Mouse (Mus musculus) intestine, embryonic 16.5 days (tissue): ENCODE results near the gene Ankrd33b. TPM values are rescaled to one million over a fixed set of nuclear protein-coding genes. Genes with fewer than 3 reads are reported as not detected.

Experiments
- ATAC-seq: fragments of 200-750 bp; cut with Nextera tagmentation; 2 replicates; pipeline ENCODE4 v1.8.0; 2017; ENCODE audit warnings: moderate TSS enrichment, moderate library complexity
- H3K27ac ChIP-seq: fragments of 300-500 bp; sonication (generic); 2 replicates; pipeline ENCODE4 v1.5.1; 2014; ENCODE audit warnings: mild to moderate bottlenecking, low read length
- H3K27me3 ChIP-seq: fragments of 300-500 bp; sonication (generic); replicated peaks from 2 replicates; pipeline ENCODE4 v1.6.1; 2014; ENCODE audit warnings: low read length, control low read depth, mixed read lengths; ENCODE audit not compliant: control insufficient read depth, insufficient read depth
- H3K36me3 ChIP-seq: fragments of 300-500 bp; sonication (generic); 2 replicates; pipeline ENCODE4 v1.6.1; 2014; ENCODE audit warnings: low read length, control low read depth; ENCODE audit not compliant: control insufficient read depth, insufficient read depth
- H3K4me1 ChIP-seq: fragments of 300-500 bp; sonication (generic); 2 replicates; pipeline ENCODE4 v1.6.1; 2014; ENCODE audit warnings: low read length, control low read depth, mixed read lengths; ENCODE audit not compliant: control insufficient read depth, insufficient read depth
- H3K4me2 ChIP-seq: fragments of 300-500 bp; sonication (generic); 2 replicates; pipeline ENCODE4 v1.6.1; 2014; ENCODE audit warnings: low read depth, low read length, control low read depth
- H3K4me3 ChIP-seq: fragments of 300-500 bp; sonication (generic); 2 replicates; pipeline ENCODE4 v1.5.1; 2014; ENCODE audit warnings: mild to moderate bottlenecking, low read length
- H3K9ac ChIP-seq: fragments of 300-500 bp; sonication (generic); 2 replicates; pipeline ENCODE4 v1.6.1; 2014; ENCODE audit warnings: low read depth, low read length
- H3K9me3 ChIP-seq: fragments of 300-500 bp; sonication (generic); 2 replicates; pipeline ENCODE4 v1.6.1; 2016; ENCODE audit warnings: low read length, control low read depth; ENCODE audit not compliant: control insufficient read depth
- WGBS: fragments of 180-500 bp; shearing (Covaris S2); extraction: QIAGEN DNeasy Blood & Tissue Kit; methylation state at CpG from one replicate; pipeline ENCODE4 v1.1.7; 2014; 5-methylcytosine and 5-hydroxymethylcytosine counted together
- polyA plus RNA-seq: library from polyadenylated mRNA; unstranded; fragments of >200 nt; fragmentation: Nextera tagmentation; extraction: Ambion mirVana; gene quantifications from 2 replicates; pipeline ENCODE4 v1.2.1, GENCODE M21; 2015

Ankrd33b gene
- polyA plus RNA-seq, 1 experiment from 2014 or later = 0.76 TPM

GRCm38 (mm10) chr15:31334829-31335228 is 32.7 kb downstream of the Ankrd33b start:
- WGBS = 92% methylated on average over 5 of the region's 5 CpGs
- Histone ChIP-seq H3K4me1 (no peaks in the 10 kb centered on the region), H3K9me3 (no peaks in the 10 kb centered on the region), H3K27me3 (no peaks in the 10 kb centered on the region), H3K4me2 (no peak overlapping the region), H3K27ac (no peak overlapping the region), H3K4me3 (no peak overlapping the region), H3K36me3 (no peaks in the 10 kb centered on the region), H3K9ac (no peak overlapping the region)
- ATAC-seq = no peak

- Histone ChIP-seq H3K27me3 (no peaks in the 10 kb centered on the region), H3K9me3 (no peaks in the 10 kb centered on the region)
Observed at GRCm38 (mm10) chr15:31332541-31333163, 34.9 kb downstream of the Ankrd33b start.

GRCm38 (mm10) chr15:31331742-31332141 is 35.8 kb downstream of the Ankrd33b start:
- Histone ChIP-seq H3K4me2 (no peak overlapping the region), H3K9me3 (no peaks in the 10 kb centered on the region), H3K4me1 (no peaks in the 10 kb centered on the region), H3K4me3 (no peak overlapping the region), H3K27me3 (no peaks in the 10 kb centered on the region), H3K27ac (no peak overlapping the region), H3K36me3 (no peaks in the 10 kb centered on the region), H3K9ac (no peak overlapping the region)
- no peak for ATAC-seq
- WGBS = 79% methylated on average over 4 of the region's 4 CpGs

More at GRCm38 (mm10) chr15:31332541-31333163, 34.9 kb downstream of the Ankrd33b start:
- Histone ChIP-seq H3K4me2 (no peak overlapping the region), H3K9ac (no peak overlapping the region), H3K36me3 (no peaks in the 10 kb centered on the region), H3K4me1 (no peaks in the 10 kb centered on the region), H3K4me3 (no peak overlapping the region), H3K27ac (no peak overlapping the region)
- no peak for ATAC-seq
- 84% methylated on average over 7 of the region's 7 CpGs for WGBS

- no peak for ATAC-seq
- H3K27ac ChIP-seq = no peak overlapping the region
- no peak overlapping the region for H3K4me3 ChIP-seq
- no peak overlapping the region for H3K9ac ChIP-seq
- no peaks in the 10 kb centered on the region for H3K9me3 ChIP-seq
- 84% methylated on average over 9 of the region's 9 CpGs for WGBS
- no peaks in the 10 kb centered on the region for H3K36me3 ChIP-seq
- no peaks in the 10 kb centered on the region for H3K27me3 ChIP-seq
- no peak overlapping the region for H3K4me2 ChIP-seq
- H3K4me1 ChIP-seq = no peaks in the 10 kb centered on the region
Observed at GRCm38 (mm10) chr15:31328082-31328614, 39.4 kb downstream of the Ankrd33b start.

- no peaks in the 10 kb centered on the region for H3K9me3 ChIP-seq
- no peak overlapping the region for H3K4me2 ChIP-seq
- no peaks in the 10 kb centered on the region for H3K27me3 ChIP-seq
- no peak overlapping the region for H3K9ac ChIP-seq
- ATAC-seq = no peak
- H3K4me1 ChIP-seq = no peaks in the 10 kb centered on the region
- no peak overlapping the region for H3K4me3 ChIP-seq
- no peaks in the 10 kb centered on the region for H3K36me3 ChIP-seq
- WGBS = 94% methylated on average over 12 of the region's 12 CpGs
- H3K27ac ChIP-seq = no peak overlapping the region
Observed at GRCm38 (mm10) chr15:31325660-31326354, 41.7 kb downstream of the Ankrd33b start.

GRCm38 (mm10) chr15:31324551-31324950 is 43.0 kb downstream of the Ankrd33b start:
- ATAC-seq = no peak
- Histone ChIP-seq H3K9ac (no peak overlapping the region), H3K27me3 (no peaks in the 10 kb centered on the region), H3K4me3 (no peak overlapping the region), H3K36me3 (no peaks in the 10 kb centered on the region), H3K4me1 (no peaks in the 10 kb centered on the region), H3K4me2 (no peak overlapping the region), H3K27ac (no peak overlapping the region), H3K9me3 (no peaks in the 10 kb centered on the region)
- WGBS = 84% methylated on average over 13 of the region's 13 CpGs

GRCm38 (mm10) chr15:31323684-31324083 is 43.8 kb downstream of the Ankrd33b start:
- no peak overlapping the region for H3K4me2 ChIP-seq
- 76% methylated on average over 4 of the region's 4 CpGs for WGBS
- no peaks in the 10 kb centered on the region for H3K9me3 ChIP-seq
- no peak overlapping the region for H3K27ac ChIP-seq
- no peak overlapping the region for H3K4me3 ChIP-seq
- H3K36me3 ChIP-seq = no peaks in the 10 kb centered on the region
- ATAC-seq = no peak
- no peak overlapping the region for H3K9ac ChIP-seq
- no peaks in the 10 kb centered on the region for H3K4me1 ChIP-seq
- no peaks in the 10 kb centered on the region for H3K27me3 ChIP-seq

GRCm38 (mm10) chr15:31320598-31321377 is 46.7 kb downstream of the Ankrd33b start:
- no peaks in the 10 kb centered on the region for H3K27me3 ChIP-seq
- no peak for ATAC-seq
- H3K9ac ChIP-seq = no peak overlapping the region
- no peak overlapping the region for H3K4me2 ChIP-seq
- H3K4me3 ChIP-seq = no peak overlapping the region
- 55% methylated on average over 12 of the region's 12 CpGs for WGBS
- H3K27ac ChIP-seq = no peak overlapping the region
- no peaks in the 10 kb centered on the region for H3K4me1 ChIP-seq
- no peaks in the 10 kb centered on the region for H3K9me3 ChIP-seq
- H3K36me3 ChIP-seq = no peaks in the 10 kb centered on the region

GRCm38 (mm10) chr15:31319046-31319445 is 48.5 kb downstream of the Ankrd33b start:
- 66% methylated on average over 4 of the region's 4 CpGs for WGBS
- H3K4me1 ChIP-seq = no peaks in the 10 kb centered on the region
- no peak overlapping the region for H3K4me3 ChIP-seq
- no peaks in the 10 kb centered on the region for H3K9me3 ChIP-seq
- H3K27me3 ChIP-seq = no peaks in the 10 kb centered on the region
- H3K36me3 ChIP-seq = no peaks in the 10 kb centered on the region
- H3K4me2 ChIP-seq = no peak overlapping the region
- H3K27ac ChIP-seq = no peak overlapping the region
- no peak for ATAC-seq
- no peak overlapping the region for H3K9ac ChIP-seq
